Mouse (Mus musculus) heart, postnatal 4 days (tissue): ENCODE measurements around the gene Olfr938. TPM values are rescaled to one million over a fixed set of nuclear protein-coding genes. Genes with fewer than 3 reads are reported as not detected.

Experiments
- DNase-seq: peaks from one replicate; pipeline ENCODE4 v3.0.0; 2021
- microRNA-seq, 2 experiments: library from miRNA; unstranded; fragments of <30 nt; microRNA quantifications; one replicate each; pipeline ENCODE4 v1.2.0; 2021 to 2022
- total RNA-seq, 2 experiments: library from RNA; stranded (reverse); gene quantifications; 2 replicates each; pipeline ENCODE4 v1.2.3; 2021

The Olfr938 gene
- total RNA-seq = not detected

- no peak for DNase-seq
These were observed at the start of gene Olfr938 for GRCm38 (mm10) chr9:39078787-39079186. Gene Olfr938, minus strand, starts transcription at chr9:39078887.

DNA sequence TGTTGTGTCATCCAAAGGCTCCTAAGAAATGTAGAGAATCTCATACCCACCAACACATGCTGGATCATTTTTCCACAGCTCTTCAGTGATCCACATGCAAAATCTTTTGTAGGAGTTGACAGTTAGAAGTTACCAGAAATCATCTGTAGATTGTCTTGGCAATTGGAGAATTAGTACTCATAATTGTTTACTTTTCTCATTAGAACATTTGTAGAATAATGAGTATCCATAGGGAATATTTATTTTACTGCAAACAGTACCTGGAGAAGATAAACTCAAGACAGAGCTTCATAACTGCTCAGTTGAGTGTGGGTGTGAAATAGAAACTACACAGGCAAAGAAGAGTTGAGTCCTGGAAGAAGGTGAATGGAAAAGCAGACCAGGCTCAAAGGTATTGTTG lies 49.1 kb upstream of the Olfr938 start, which contains the start of gene Olfr27:
Gene Olfr27, plus strand, starts transcription at position 301 of the 400 bp plus-strand sequence.
- DNase-seq = no peak

DNA sequence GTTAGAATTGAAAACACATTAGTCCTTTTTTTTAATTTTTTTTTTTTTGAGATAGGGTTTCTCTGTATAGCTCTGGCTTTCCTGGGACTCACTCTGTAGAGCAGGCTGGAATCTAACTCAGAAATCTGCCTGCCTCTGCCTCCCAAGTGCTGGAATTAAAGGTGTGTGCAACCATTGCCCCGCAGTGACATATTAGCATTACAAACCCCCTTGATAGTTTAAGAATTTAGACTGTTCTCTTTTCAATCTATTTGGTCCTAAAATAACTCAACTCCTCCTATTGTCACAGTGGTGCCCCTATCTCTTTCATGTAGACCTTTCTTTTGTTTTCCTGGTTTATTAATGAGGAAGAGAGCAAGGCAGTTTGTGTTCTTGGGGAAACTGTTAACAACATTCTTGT lies 48.6 kb upstream of the Olfr938 start:
- DNase-seq = no peak

GRCm38 (mm10) chr9:39064851-39065250 lies 13.8 kb downstream of the Olfr938 start, which contains the start of gene Olfr937:
Gene Olfr937, minus strand, starts transcription at chr9:39064951.
- no peak for DNase-seq

Small RNA genes lying within 50 kb of the gene (microRNA-seq; reads per million reads assigned to microRNA genes)
- gene Gm25032 (0 reads per million in 2 experiments), gene Gm25529 (0 reads per million in 2 experiments)

Other genes starting within 250 kb of the Olfr938 start
- not detected for gene Olfr924, start 234.4 kb downstream of the Olfr938 start, total RNA-seq
- gene Olfr26, start 223.8 kb downstream of the Olfr938 start, total RNA-seq = not detected
- gene Olfr926, start 201.8 kb downstream of the Olfr938 start, total RNA-seq = not detected
- gene Olfr930, start 149.1 kb downstream of the Olfr938 start, total RNA-seq = not detected
- not detected for gene Olfr933, start 106.6 kb downstream of the Olfr938 start, total RNA-seq
- gene Olfr934, start 90.6 kb downstream of the Olfr938 start, total RNA-seq = not detected
- not detected for gene Olfr935, start 79.2 kb downstream of the Olfr938 start, total RNA-seq
- not detected for gene Olfr146, start 55.5 kb downstream of the Olfr938 start, total RNA-seq
- gene Olfr937, start 13.9 kb downstream of the Olfr938 start, total RNA-seq = not detected
- gene Olfr27, start 49.2 kb upstream of the Olfr938 start, total RNA-seq = not detected
- gene Olfr943, start 87.4 kb upstream of the Olfr938 start, total RNA-seq = not detected
- not detected for gene Olfr944, start 123.0 kb upstream of the Olfr938 start, total RNA-seq
- gene Olfr1537, start 171.1 kb upstream of the Olfr938 start, total RNA-seq = not detected
- gene Olfr945, start 197.9 kb upstream of the Olfr938 start, total RNA-seq = not detected
- gene Olfr948, start 247.2 kb upstream of the Olfr938 start, total RNA-seq = not detected